Mouse (Mus musculus): ENCODE measurements around the gene Gm20388.

Gene Gm20388

GRCm38 (mm10) chr8:120083261-120083660 is 172.6 kb downstream of the Gm20388 start:
- no peak for DNase-seq (ENCODE audit: low spot score in 2 of 2)

GRCm38 (mm10) chr8:120084783-120085182 is 174.1 kb downstream of the Gm20388 start:
- no peak for DNase-seq (ENCODE audit: low spot score in 2 of 2)

- no peak for DNase-seq (ENCODE audit: low spot score in 2 of 2)
Observed at GRCm38 (mm10) chr8:120089511-120089910, 178.9 kb downstream of the Gm20388 start.

GRCm38 (mm10) chr8:120091032-120091431 is 180.4 kb downstream of the Gm20388 start:
- no peak for DNase-seq (ENCODE audit: low spot score in 2 of 2)

GRCm38 (mm10) chr8:120093103-120093502 is 182.5 kb downstream of the Gm20388 start:
- no peak for DNase-seq (ENCODE audit: low spot score in 2 of 2)

GRCm38 (mm10) chr8:120094801-120095200 is 184.2 kb downstream of the Gm20388 start:
- no peak for DNase-seq (ENCODE audit: low spot score in 2 of 2)

- DNase-seq (ENCODE audit: low spot score in 2 of 2) = no peak
Observed at GRCm38 (mm10) chr8:120096486-120096885, 185.8 kb downstream of the Gm20388 start.

GRCm38 (mm10) chr8:120100388-120101067 is 189.9 kb downstream of the Gm20388 start:
- DNase-seq (ENCODE audit: low spot score in 2 of 2) = peak in 1 of 2 experiments; percentile 39

GRCm38 (mm10) chr8:120101068-120101972 is 190.7 kb downstream of the Gm20388 start, which contains the start of gene Zdhhc7:
Gene Zdhhc7, minus strand, starts transcription at chr8:120101482.
- DNase-seq (ENCODE audit: low spot score in 2 of 2) = peak; percentile 81 to 84

- DNase-seq (ENCODE audit: low spot score in 2 of 2) = no peak
Observed at GRCm38 (mm10) chr8:120103916-120104315, 193.3 kb downstream of the Gm20388 start.

GRCm38 (mm10) chr8:120104721-120105272 is 194.2 kb downstream of the Gm20388 start:
- peak; percentile 85 to 87 for DNase-seq (ENCODE audit: low spot score in 2 of 2)

GRCm38 (mm10) chr8:120109149-120109548 is 198.5 kb downstream of the Gm20388 start:
- DNase-seq (ENCODE audit: low spot score in 2 of 2) = peak; percentile 53 to 58

GRCm38 (mm10) chr8:120110966-120111365 is 200.3 kb downstream of the Gm20388 start:
- no peak for DNase-seq (ENCODE audit: low spot score in 2 of 2)

- no peak for DNase-seq (ENCODE audit: low spot score in 2 of 2)
Observed at GRCm38 (mm10) chr8:120111382-120111781, 200.7 kb downstream of the Gm20388 start.

GRCm38 (mm10) chr8:120112535-120112934 is 201.9 kb downstream of the Gm20388 start:
- peak in 1 of 2 experiments; percentile 49 for DNase-seq (ENCODE audit: low spot score in 2 of 2)

- no peak for DNase-seq (ENCODE audit: low spot score in 2 of 2)
Observed at GRCm38 (mm10) chr8:120113306-120113705, 202.7 kb downstream of the Gm20388 start.

GRCm38 (mm10) chr8:120113758-120114255 is 203.2 kb downstream of the Gm20388 start, which contains the start of gene 6430548M08Rik:
Gene 6430548M08Rik, plus strand, starts transcription at chr8:120114152.
- peak; percentile 99 to 100 for DNase-seq (ENCODE audit: low spot score in 2 of 2)

- DNase-seq (ENCODE audit: low spot score in 2 of 2) = no peak
Observed at GRCm38 (mm10) chr8:120114315-120114841, 203.7 kb downstream of the Gm20388 start.

GRCm38 (mm10) chr8:120116600-120116999 is 206.0 kb downstream of the Gm20388 start:
- no peak for DNase-seq (ENCODE audit: low spot score in 2 of 2)

- DNase-seq (ENCODE audit: low spot score in 2 of 2) = no peak
Observed at GRCm38 (mm10) chr8:120118162-120118561, 207.5 kb downstream of the Gm20388 start.

- DNase-seq (ENCODE audit: low spot score in 2 of 2) = no peak
Observed at GRCm38 (mm10) chr8:120118847-120119246, 208.2 kb downstream of the Gm20388 start.

- DNase-seq (ENCODE audit: low spot score in 2 of 2) = no peak
Observed at GRCm38 (mm10) chr8:120119429-120119828, 208.8 kb downstream of the Gm20388 start.

Measured in heart, adult 9 months (tissue).